22 mouse cellular contexts compared by ENCODE assay signal in genomic region chr10:122613281-122613680, GRCm38 (mm10).
DNase-seq lines count a peak whose midpoint lies in the region; ATAC-seq and TF ChIP-seq lines count a peak whose summit lies in the region.
"Had no signal": no experiment of that assay in that cellular context is flagged by ENCODE, and none has a peak within 500 bp of the region (broad histone marks: within the 10 kb centered on the region; RNA-seq: fewer than 3 reads in every experiment).

No protein-coding gene starts in this region.

- H3K9me3 ChIP-seq in embryonic facial prominence, embryonic 14.5 days (ENCODE audit: control insufficient read depth, low read length): no peaks in the 10 kb centered on the region
- H3K9me3 ChIP-seq in embryonic facial prominence, embryonic 10.5 days: no peaks in the 10 kb centered on the region
- H3K9me3 ChIP-seq in limb, embryonic 13.5 days: no peaks in the 10 kb centered on the region
- no peaks in the 10 kb centered on the region for H3K9me3 ChIP-seq in limb, embryonic 10.5 days (replicated peaks)
- no peaks in the 10 kb centered on the region for H3K9me3 ChIP-seq in kidney, postnatal 0 days (replicated peaks; ENCODE audit: low read length)
- H3K9me3 ChIP-seq in hindbrain, embryonic 11.5 days (ENCODE audit: control insufficient read depth, low read length): no peaks in the 10 kb centered on the region
- H3K9me3 ChIP-seq: embryonic facial prominence, embryonic 13.5 days; forebrain, embryonic 13.5 days; heart, embryonic 15.5 days; hindbrain, embryonic 10.5 days had no signal

- no peak for ATAC-seq in embryonic facial prominence, embryonic 14.5 days (ENCODE audit: low read depth)
- ATAC-seq in limb, embryonic 13.5 days (ENCODE audit: low FRiP score, low read depth): no peak
- ATAC-seq in kidney, postnatal 0 days (replicated peaks; ENCODE audit: low FRiP score, low read depth): no peak
- no peak for ATAC-seq in hindbrain, embryonic 11.5 days (ENCODE audit: low FRiP score)
- ATAC-seq: CD4-positive, CD25-positive, alpha-beta regulatory T cell, adult 4 months; forebrain, embryonic 13.5 days; forebrain, postnatal 0 days had no signal

- H3K27ac ChIP-seq in embryonic facial prominence, embryonic 14.5 days (replicated peaks; ENCODE audit: low read depth, low read length): no peak overlapping the region
- H3K27ac ChIP-seq in embryonic facial prominence, embryonic 10.5 days (replicated peaks): no peak overlapping the region
- H3K27ac ChIP-seq in limb, embryonic 13.5 days: 0 out of 2 replicates have a peak overlapping the region, but pooled peaks have one; percentile 2
- H3K27ac ChIP-seq in limb, embryonic 10.5 days: no peak overlapping the region
- peak overlapping the region; percentile 47 for H3K27ac ChIP-seq in kidney, postnatal 0 days
- H3K27ac ChIP-seq in hindbrain, embryonic 11.5 days (ENCODE audit: low read depth, low read length): no peak overlapping the region
- H3K27ac ChIP-seq: embryonic facial prominence, embryonic 13.5 days; forebrain, embryonic 13.5 days; heart, adult 2 months; heart, embryonic 15.5 days; hindbrain, embryonic 10.5 days had no signal

- H3K9ac ChIP-seq in embryonic facial prominence, embryonic 14.5 days (ENCODE audit: low read depth, low read length): no peak overlapping the region
- no peak overlapping the region for H3K9ac ChIP-seq in limb, embryonic 13.5 days
- H3K9ac ChIP-seq in kidney, postnatal 0 days (ENCODE audit: low read depth, low read length): no peak overlapping the region
- H3K9ac ChIP-seq in hindbrain, embryonic 11.5 days (ENCODE audit: low read depth, low read length): no peak overlapping the region
- H3K9ac ChIP-seq: embryonic facial prominence, embryonic 13.5 days; forebrain, embryonic 13.5 days; forebrain, postnatal 0 days; heart, embryonic 15.5 days had no signal

- no peak overlapping the region for H3K4me3 ChIP-seq in embryonic facial prominence, embryonic 14.5 days (ENCODE audit: low read depth, low read length)
- H3K4me3 ChIP-seq in embryonic facial prominence, embryonic 10.5 days: no peak overlapping the region
- no peak overlapping the region for H3K4me3 ChIP-seq in limb, embryonic 13.5 days
- no peak overlapping the region for H3K4me3 ChIP-seq in limb, embryonic 10.5 days
- no peak overlapping the region for H3K4me3 ChIP-seq in kidney, postnatal 0 days (replicated peaks; ENCODE audit: low read depth, low read length)
- H3K4me3 ChIP-seq in hindbrain, embryonic 11.5 days (ENCODE audit: low read depth, low read length): no peak overlapping the region
- H3K4me3 ChIP-seq: embryonic facial prominence, embryonic 13.5 days; forebrain, embryonic 13.5 days; heart, adult 2 months; heart, embryonic 15.5 days; hindbrain, embryonic 10.5 days had no signal

- no peaks in the 10 kb centered on the region for H3K36me3 ChIP-seq in embryonic facial prominence, embryonic 14.5 days (ENCODE audit: control insufficient read depth, insufficient read depth, low read length)
- H3K36me3 ChIP-seq in embryonic facial prominence, embryonic 10.5 days (replicated peaks): no peaks in the 10 kb centered on the region
- no peaks in the 10 kb centered on the region for H3K36me3 ChIP-seq in limb, embryonic 13.5 days
- no peaks in the 10 kb centered on the region for H3K36me3 ChIP-seq in limb, embryonic 10.5 days
- no peaks in the 10 kb centered on the region for H3K36me3 ChIP-seq in kidney, postnatal 0 days (ENCODE audit: insufficient read depth, low read length)
- H3K36me3 ChIP-seq in hindbrain, embryonic 11.5 days (ENCODE audit: control insufficient read depth, insufficient read depth, low read length): no peaks in the 10 kb centered on the region
- H3K36me3 ChIP-seq: embryonic facial prominence, embryonic 13.5 days; heart, embryonic 15.5 days; hindbrain, embryonic 10.5 days had no signal

- 76% methylated on average over 2 of the region's 2 CpGs for WGBS in embryonic facial prominence, embryonic 14.5 days
- WGBS in embryonic facial prominence, embryonic 10.5 days: 80% methylated on average over 2 of the region's 2 CpGs
- 64% methylated on average over 2 of the region's 2 CpGs for WGBS in limb, embryonic 13.5 days
- 79% methylated on average over 2 of the region's 2 CpGs for WGBS in limb, embryonic 10.5 days
- WGBS in kidney, postnatal 0 days: 60% methylated on average over 2 of the region's 2 CpGs
- WGBS in hindbrain, embryonic 11.5 days: 79% methylated on average over 2 of the region's 2 CpGs

- no peaks in the 10 kb centered on the region for H3K27me3 ChIP-seq in embryonic facial prominence, embryonic 14.5 days (replicated peaks; ENCODE audit: control insufficient read depth, insufficient read depth, low read length)
- no peaks in the 10 kb centered on the region for H3K27me3 ChIP-seq in embryonic facial prominence, embryonic 10.5 days (replicated peaks; ENCODE audit: low read depth, poor library complexity, severe bottlenecking)
- no peaks in the 10 kb centered on the region for H3K27me3 ChIP-seq in limb, embryonic 13.5 days
- H3K27me3 ChIP-seq in limb, embryonic 10.5 days (ENCODE audit: low read depth, poor library complexity, severe bottlenecking): no peaks in the 10 kb centered on the region
- H3K27me3 ChIP-seq in kidney, postnatal 0 days (ENCODE audit: insufficient read depth, low read length): no peaks in the 10 kb centered on the region
- H3K27me3 ChIP-seq in hindbrain, embryonic 11.5 days (ENCODE audit: control insufficient read depth, insufficient read depth, low read length): no peaks in the 10 kb centered on the region
- H3K27me3 ChIP-seq: embryonic facial prominence, embryonic 13.5 days; forebrain, embryonic 13.5 days; heart, embryonic 15.5 days had no signal

- H3K4me2 ChIP-seq in embryonic facial prominence, embryonic 14.5 days (ENCODE audit: low read depth, low read length): no peak overlapping the region
- no peak overlapping the region for H3K4me2 ChIP-seq in limb, embryonic 13.5 days (replicated peaks)
- no peak overlapping the region for H3K4me2 ChIP-seq in kidney, postnatal 0 days (ENCODE audit: low read length)
- no peak overlapping the region for H3K4me2 ChIP-seq in hindbrain, embryonic 11.5 days (replicated peaks; ENCODE audit: low read depth, low read length)
- H3K4me2 ChIP-seq: embryonic facial prominence, embryonic 13.5 days; forebrain, embryonic 13.5 days; heart, embryonic 11.5 days; heart, embryonic 15.5 days had no signal

- DNase-seq in embryonic facial prominence, embryonic 14.5 days (ENCODE audit: low spot score): peak; percentile 9
- no peak for DNase-seq in embryonic facial prominence, embryonic 10.5 days (ENCODE audit: low spot score)
- no peak for DNase-seq in limb, embryonic 10.5 days (ENCODE audit: low spot score)
- DNase-seq in kidney, postnatal 0 days (ENCODE audit: low spot score): peak; percentile 30
- DNase-seq in hindbrain, embryonic 11.5 days (ENCODE audit: low spot score): no peak
- DNase-seq in ovary, postnatal 14 days (ENCODE audit: low spot score): no peak
- no peak for DNase-seq in lung, postnatal 4 days
- DNase-seq: adrenal gland, postnatal 10 days; B cell, adult 2 months; cerebellum, adult 11 months; cerebellum, adult 8-10 months; cerebellum, postnatal 14 days; forebrain, postnatal 0 days; gastrocnemius, postnatal 14 days; heart, adult 2 months had no signal

- no peak for TF ChIP-seq CTCF in kidney, postnatal 0 days (IDR thresholded peaks at IDR 0.05; ENCODE audit: low read depth)

- no peaks in the 10 kb centered on the region for H3K4me1 ChIP-seq in embryonic facial prominence, embryonic 14.5 days (ENCODE audit: control insufficient read depth, insufficient read depth, low read length)
- H3K4me1 ChIP-seq in embryonic facial prominence, embryonic 10.5 days: peaks cover 24% of the 10 kb centered on the region
- peaks cover 14% of the 10 kb centered on the region; the same call in 1 of the 2 replicates for H3K4me1 ChIP-seq in limb, embryonic 13.5 days
- H3K4me1 ChIP-seq in limb, embryonic 10.5 days: 0 out of 2 replicates have a peak, but pooled peaks cover 9% of the 10 kb centered on the region
- peaks cover 4% of the 10 kb centered on the region; the same call in 1 of the 2 replicates for H3K4me1 ChIP-seq in kidney, postnatal 0 days (replicated peaks; ENCODE audit: insufficient read depth, low read length)
- no peaks in the 10 kb centered on the region for H3K4me1 ChIP-seq in hindbrain, embryonic 11.5 days (replicated peaks; ENCODE audit: control insufficient read depth, insufficient read depth, low read length)
- H3K4me1 ChIP-seq: embryonic facial prominence, embryonic 13.5 days; forebrain, embryonic 13.5 days; hindbrain, embryonic 10.5 days had no signal

Comparison
In these comparisons a context has a peak if more than half of its experiments do, and no peak if none do; other contexts are left out.
1. DNase-seq: peak in embryonic facial prominence, embryonic 14.5 days (single experiment) and kidney, postnatal 0 days (single experiment); none in embryonic facial prominence, embryonic 10.5 days (single experiment), limb, embryonic 10.5 days (single experiment), hindbrain, embryonic 11.5 days (single experiment), ovary, postnatal 14 days (single experiment) and lung, postnatal 4 days (0 of 2).
2. H3K27ac ChIP-seq: peak in limb, embryonic 13.5 days (single experiment) and kidney, postnatal 0 days (single experiment); none in embryonic facial prominence, embryonic 14.5 days (single experiment), embryonic facial prominence, embryonic 10.5 days (single experiment), limb, embryonic 10.5 days (single experiment) and hindbrain, embryonic 11.5 days (single experiment).